Mouse (Mus musculus) bone marrow, adult 2 months (tissue): ENCODE measurements around the gene Setd2. TPM values are rescaled to one million over a fixed set of nuclear protein-coding genes. Genes with fewer than 3 reads are reported as not detected.

Source experiments
- H3K27ac ChIP-seq: fragments of 200-500 bp; 2 replicates; pipeline ENCODE4 v1.5.1; 2012; ENCODE audit warnings: low read depth, mild to moderate bottlenecking, control low read depth, inconsistent platforms, low read length; ENCODE audit not compliant: control insufficient read depth, poor library complexity, insufficient read depth
- H3K4me1 ChIP-seq: fragments of 200-500 bp; 2 replicates; pipeline ENCODE4 v1.6.1; 2011; ENCODE audit warnings: low read length; ENCODE audit not compliant: control insufficient read depth, insufficient read depth
- H3K4me3 ChIP-seq: fragments of 200-500 bp; replicated peaks from 2 replicates; pipeline ENCODE3; 2011; ENCODE audit warnings: mild to moderate bottlenecking, low read depth, low read length, control low read depth; ENCODE audit not compliant: control insufficient read depth
- CTCF ChIP-seq: fragments of 200-500 bp; IDR thresholded peaks from 2 replicates; pipeline ENCODE4 v1.5.1; 2011; ENCODE audit warnings: low read length, control low read depth; ENCODE audit not compliant: control insufficient read depth, insufficient read depth
- POLR2A ChIP-seq: fragments of 200-500 bp; IDR thresholded peaks from 2 replicates; pipeline ENCODE4 v1.6.1; 2011; ENCODE audit warnings: low read depth, mild to moderate bottlenecking, control low read depth, low read length, borderline replicate concordance; ENCODE audit not compliant: control insufficient read depth
- WGBS: fragments of 180-500 bp; shearing (Covaris S2); methylation state at CpG from one replicate; pipeline ENCODE4 v1.1.7; 2018; 5-methylcytosine and 5-hydroxymethylcytosine counted together
- polyA plus RNA-seq: library from polyadenylated mRNA; stranded (reverse); fragments of >200 nt; gene quantifications from 2 replicates; pipeline ENCODE4 v1.2.4, GENCODE M21; 2011; ENCODE audit warnings: low replicate concordance; ENCODE audit not compliant: missing spikeins, insufficient read depth, insufficient read length

Gene Setd2
- polyA plus RNA-seq: 39.4 and 65.9 TPM in 2 replicates

- under 1% methylated on average over 78 of the region's 109 CpGs for WGBS
- H3K27ac ChIP-seq: peak within 1 kb of the TSS; percentile 100
- TF ChIP-seq CTCF: no peak
- peak; percentile 32; the same call in 1 of the 2 replicates for TF ChIP-seq POLR2A
- peak within 1 kb of the TSS; percentile 85 for H3K4me3 ChIP-seq
- peaks cover 3% of the 10 kb centered on the region for H3K4me1 ChIP-seq
Observed at GRCm38 (mm10) chr9:110532538-110533291, at the start of gene Setd2. TSS of gene Setd2 (plus strand) at chr9:110532597.

- H3K4me3 ChIP-seq: no peak overlapping the region
- no peak overlapping the region for H3K27ac ChIP-seq
- 76% methylated on average over 4 of the region's 4 CpGs for WGBS
- H3K4me1 ChIP-seq: no peaks in the 10 kb centered on the region
- no peak for TF ChIP-seq POLR2A
- no peak for TF ChIP-seq CTCF
Observed at GRCm38 (mm10) chr9:110488841-110489240, 43.6 kb upstream of the Setd2 start.

DNA sequence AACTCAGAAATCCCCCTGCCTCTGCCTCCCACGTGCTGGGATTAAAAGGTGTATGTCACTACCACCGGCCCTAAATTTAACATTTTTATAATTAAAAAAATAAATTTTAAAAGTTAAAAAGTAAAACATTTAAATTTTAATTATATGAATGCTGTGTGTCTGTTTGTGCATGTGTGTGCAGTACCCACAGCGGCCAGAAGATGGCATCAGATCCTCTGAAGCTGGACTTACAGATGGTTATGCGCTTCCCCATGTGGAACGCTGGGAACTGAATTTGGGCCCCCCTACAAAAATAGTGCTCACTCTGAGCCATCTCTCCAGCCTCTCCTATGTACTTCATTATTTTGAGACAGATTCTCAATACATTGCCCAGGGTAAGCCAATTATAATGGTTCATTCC is 41.5 kb upstream of the Setd2 start:
- TF ChIP-seq POLR2A: no peak
- peak; percentile 58 for TF ChIP-seq CTCF
- WGBS: 66% methylated on average over 5 of the region's 5 CpGs
- H3K27ac ChIP-seq: no peak overlapping the region

DNA sequence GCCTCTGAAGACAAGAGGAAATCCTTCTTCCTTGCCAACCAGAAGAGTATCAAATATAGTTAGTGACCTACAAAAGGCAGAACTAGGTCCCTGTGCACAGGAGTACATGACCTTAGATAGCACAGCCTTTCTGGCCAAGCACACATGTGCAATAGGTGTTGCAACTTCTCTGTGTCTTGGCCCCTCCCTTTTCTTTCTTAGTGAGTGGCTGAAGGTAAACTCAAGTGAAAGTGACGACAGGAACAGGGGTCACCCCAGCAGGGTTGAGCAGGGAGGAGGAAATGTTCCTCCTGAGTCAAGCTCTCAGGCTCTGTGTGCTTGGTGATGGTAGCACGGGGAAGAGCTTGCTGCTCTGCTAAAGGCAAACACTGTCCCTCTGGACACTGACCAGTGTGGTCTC is 6.7 kb upstream of the Setd2 start:
- Histone ChIP-seq H3K4me3 (no peak overlapping the region), H3K27ac (peak overlapping the region; percentile 37; the same call in 1 of the 2 replicates), H3K4me1 (peaks cover 5% of the 10 kb centered on the region)
- 5% methylated on average over 2 of the region's 2 CpGs for WGBS
- TF ChIP-seq CTCF: no peak
- TF ChIP-seq POLR2A: no peak

More for the DNA sequence above, 41.5 kb upstream of the Setd2 start:
- Histone ChIP-seq H3K4me1 (no peaks in the 10 kb centered on the region), H3K4me3 (no peak overlapping the region)

- Histone ChIP-seq H3K4me3 (no peak overlapping the region), H3K4me1 (peaks cover 7% of the 10 kb centered on the region), H3K27ac (no peak overlapping the region)
- TF ChIP-seq POLR2A (no peak), CTCF (no peak)
- 81% methylated on average over 9 of the region's 9 CpGs for WGBS
Observed at GRCm38 (mm10) chr9:110529002-110529737, 3.2 kb upstream of the Setd2 start.

GRCm38 (mm10) chr9:110530650-110531049 is 1.7 kb upstream of the Setd2 start:
- H3K4me3 ChIP-seq: no peak overlapping the region

GRCm38 (mm10) chr9:110531151-110531791 is 1.1 kb upstream of the Setd2 start:
- Histone ChIP-seq H3K27ac (no peak overlapping the region; the same call in 1 of the 2 replicates), H3K4me1 (peaks cover 5% of the 10 kb centered on the region)

More at GRCm38 (mm10) chr9:110530650-110531049, 1.7 kb upstream of the Setd2 start:
- Histone ChIP-seq H3K4me1 (peaks cover 7% of the 10 kb centered on the region), H3K27ac (peak overlapping the region; percentile 10; the same call in 1 of the 2 replicates)
- WGBS: 15% methylated on average over 3 of the region's 3 CpGs
- no peak for TF ChIP-seq POLR2A
- TF ChIP-seq CTCF: no peak

More at GRCm38 (mm10) chr9:110531151-110531791, 1.1 kb upstream of the Setd2 start:
- no peak overlapping the region for H3K4me3 ChIP-seq
- TF ChIP-seq POLR2A (no peak), CTCF (no peak)
- WGBS: 30% methylated on average over 6 of the region's 6 CpGs
